Comparison of ENCODE assay signal across 8 mouse cellular contexts in genomic region chr17:34589206-34589605, GRCm38 (mm10). TPM values are rescaled to one million over a fixed set of nuclear protein-coding genes. Genes with fewer than 3 reads are reported as not detected.
DNase-seq lines count a peak whose midpoint lies in the region; ATAC-seq and TF ChIP-seq lines count a peak whose summit lies in the region.

No protein-coding gene starts in this region.

- H3K9ac ChIP-seq in MEL (ENCODE audit: control insufficient read depth, low read depth, low read length, poor library complexity, severe bottlenecking) = peak overlapping the region; percentile 51
- peak overlapping the region; percentile 97 for H3K9ac ChIP-seq in liver, embryonic 12.5 days

- no peak for TF ChIP-seq POLR2A in MEL (IDR thresholded peaks at IDR 0.05; ENCODE audit: control insufficient read depth in 1 of 2, insufficient read depth in 1 of 2, low read depth in 1 of 2, low read length in 2 of 2, poor library complexity in 1 of 2)

- peak overlapping the region; percentile 64; the same call in 1 of the 2 replicates for H3K27ac ChIP-seq in layer of hippocampus, adult 2 months
- peak overlapping the region; percentile 37 for H3K27ac ChIP-seq in MEL (ENCODE audit: control insufficient read depth, low read depth, low read length)
- H3K27ac ChIP-seq in liver, embryonic 12.5 days = peak overlapping the region; percentile 89

- TF ChIP-seq EP300 in MEL (IDR thresholded peaks at IDR 0.05; ENCODE audit: low read depth in 1 of 2, low read length in 2 of 2) = no peak

- no peak for ATAC-seq in liver, embryonic 12.5 days

- TF ChIP-seq RAD21 in MEL (IDR thresholded peaks at IDR 0.05; ENCODE audit: low read depth, low read length) = no peak

- DNase-seq in cerebellum, adult 9-11 months = peak; percentile 32
- no peak for DNase-seq in cerebellum, postnatal 4 days (ENCODE audit: low spot score in 2 of 2)
- no peak for DNase-seq in layer of hippocampus, adult 2 months (ENCODE audit: low spot score in 2 of 2)
- no peak for DNase-seq in layer of hippocampus, adult 9-11 months
- DNase-seq in MEL (ENCODE audit: low read depth, low spot score) = no peak
- DNase-seq in c-Kit-positive CD71-positive TER-119-positive erythroid progenitor cells, embryonic 14.5 days (ENCODE audit: low spot score) = no peak
- no peak for DNase-seq in adrenal gland, adult 18-20 months (ENCODE audit: low spot score in 2 of 2)

- WGBS in liver, embryonic 12.5 days (ENCODE audit: insufficient replicate concordance) = 19% methylated on average over 7 of the region's 7 CpGs

- H3K4me1 ChIP-seq in MEL (ENCODE audit: control insufficient read depth in 1 of 2, insufficient read depth in 2 of 2, low read length in 2 of 2) = peaks cover 11 to 40% of the 10 kb centered on the region in 2 experiments
- peaks cover 74% of the 10 kb centered on the region for H3K4me1 ChIP-seq in liver, embryonic 12.5 days

- peak overlapping the region; percentile 99 for H3K4me2 ChIP-seq in liver, embryonic 12.5 days

- H3K79me2 ChIP-seq in MEL (ENCODE audit: control insufficient read depth, insufficient read depth, low read length, poor library complexity) = peaks cover 16% of the 10 kb centered on the region

- H3K4me3 ChIP-seq in layer of hippocampus, adult 2 months = no peak overlapping the region
- peak overlapping the region; percentile 12 to 25 for H3K4me3 ChIP-seq in MEL (ENCODE audit: control insufficient read depth in 1 of 2, insufficient read depth in 1 of 2, low read depth in 2 of 2, low read length in 2 of 2)
- H3K4me3 ChIP-seq in liver, embryonic 12.5 days = peak overlapping the region; percentile 92

- no peaks in the 10 kb centered on the region for H3K27me3 ChIP-seq in MEL (ENCODE audit: control insufficient read depth in 1 of 2, insufficient read depth in 2 of 2, low read length in 2 of 2)
- peaks cover 7% of the 10 kb centered on the region for H3K27me3 ChIP-seq in liver, embryonic 12.5 days (replicated peaks)

- H3K9me3 ChIP-seq in MEL (replicated peaks; ENCODE audit: insufficient read depth, low read length) = no peaks in the 10 kb centered on the region
- no peaks in the 10 kb centered on the region for H3K9me3 ChIP-seq in liver, embryonic 12.5 days (replicated peaks)

- no peak for TF ChIP-seq CTCF in layer of hippocampus, adult 2 months (conservative IDR thresholded peaks at IDR 0.05)
- no peak for TF ChIP-seq CTCF in MEL (IDR thresholded peaks at IDR 0.05 in 2 of 3, conservative IDR thresholded peaks at IDR 0.05 in 1 of 3; ENCODE audit: control insufficient read depth in 1 of 3, insufficient read depth in 1 of 3, low read depth in 2 of 3, low read length in 3 of 3, poor library complexity in 1 of 3, severe bottlenecking in 1 of 3)

- H3K36me3 ChIP-seq in MEL (ENCODE audit: control insufficient read depth in 1 of 2, insufficient read depth in 2 of 2, low read length in 2 of 2) = peaks cover 0 to 27% of the 10 kb centered on the region in 2 experiments; a peak in 2 of 4 replicates
- peaks cover 7% of the 10 kb centered on the region for H3K36me3 ChIP-seq in liver, embryonic 12.5 days

TF ChIP-seq in MEL, 35 proteins besides CTCF, POLR2A, EP300 and RAD21:
- TF ChIP-seq ETS1 (IDR thresholded peaks at IDR 0.05; ENCODE audit: low read depth, low read length) = no peak
- TF ChIP-seq E2F4 (IDR thresholded peaks at IDR 0.05; ENCODE audit: borderline replicate concordance, low read depth, low read length) = no peak
- TF ChIP-seq ZC3H11A (IDR thresholded peaks at IDR 0.05; ENCODE audit: low read depth, low read length) = no peak
- no peak for TF ChIP-seq JUND (IDR thresholded peaks at IDR 0.05; ENCODE audit: low read depth, low read length)
- TF ChIP-seq MEF2A (IDR thresholded peaks at IDR 0.05; ENCODE audit: extremely low read depth, insufficient replicate concordance, low read depth, low read length, poor library complexity, severe bottlenecking) = no peak
- no peak for TF ChIP-seq USF2 (IDR thresholded peaks at IDR 0.05; ENCODE audit: borderline replicate concordance in 1 of 2, insufficient read depth in 1 of 2, low read depth in 1 of 2, low read length in 2 of 2)
- TF ChIP-seq TAL1 (IDR thresholded peaks at IDR 0.05; ENCODE audit: low read length) = no peak
- no peak for TF ChIP-seq GATA1 (IDR thresholded peaks at IDR 0.05; ENCODE audit: low read depth, low read length)
- TF ChIP-seq SMC3 (IDR thresholded peaks at IDR 0.05; ENCODE audit: low read depth, low read length) = no peak
- TF ChIP-seq SIN3A (IDR thresholded peaks at IDR 0.05; ENCODE audit: low read length) = no peak
- no peak for TF ChIP-seq MYB (IDR thresholded peaks at IDR 0.05; ENCODE audit: low read depth, low read length)
- TF ChIP-seq ZNF384 (IDR thresholded peaks at IDR 0.05; ENCODE audit: low read depth, low read length) = no peak
- no peak for TF ChIP-seq CHD2 (IDR thresholded peaks at IDR 0.05; ENCODE audit: low read length)

RNA-seq across cellular contexts. Expression of gene Gpsm3, which starts 0.4 kb away (rescaled TPM):
- total RNA-seq in layer of hippocampus, adult 2 months (2021) = 1 to 10 TPM; 2.4 to 2.5 TPM
- 10.6 and 12.0 TPM in 2 replicates for total RNA-seq in MEL (2012; rRNA removed)
- 10 to 100 TPM in 1 of 2 experiments, not detected in 1; 37.8 TPM for polyA plus RNA-seq in MEL (2012; ENCODE audit: insufficient read depth in 1 of 2, insufficient read length in 2 of 2, low read depth in 1 of 2, low replicate concordance in 2 of 2, missing spikeins in 1 of 2)
- polyA plus RNA-seq in liver, embryonic 12.5 days (2016; fragmentation: Nextera tagmentation; extraction: Ambion mirVana) = 10.7 and 11.0 TPM in 2 replicates
- total RNA-seq in adrenal gland, adult 18-20 months (2021) = 1 to 10 TPM; 4.8 to 7.3 TPM

RNA-seq across cellular contexts. Expression of gene Pbx2, which starts 1.9 kb away (rescaled TPM):
- 10 to 100 TPM; 66.9 to 69.5 TPM for total RNA-seq in layer of hippocampus, adult 2 months (2021)
- total RNA-seq in MEL (2012; rRNA removed) = 40.3 and 42.4 TPM in 2 replicates
- 10 to 100 TPM in 1 of 2 experiments, not detected in 1; 76.7 TPM for polyA plus RNA-seq in MEL (2012; ENCODE audit: insufficient read depth in 1 of 2, insufficient read length in 2 of 2, low read depth in 1 of 2, low replicate concordance in 2 of 2, missing spikeins in 1 of 2)
- 6.9 and 8.3 TPM in 2 replicates for polyA plus RNA-seq in liver, embryonic 12.5 days (2016; fragmentation: Nextera tagmentation; extraction: Ambion mirVana)
- 10 to 100 TPM; 32.4 to 40.9 TPM for total RNA-seq in adrenal gland, adult 18-20 months (2021)

RNA-seq across cellular contexts. Expression of gene Ager, which starts 8.5 kb away (rescaled TPM):
- total RNA-seq in layer of hippocampus, adult 2 months (2021) = under 1 TPM; 0.79 to 0.83 TPM
- total RNA-seq in MEL (2012; rRNA removed) = 0.27 and 0.62 TPM in 2 replicates
- 1 to 10 TPM in 1 of 2 experiments, not detected in 1; 3.7 TPM for polyA plus RNA-seq in MEL (2012; ENCODE audit: insufficient read depth in 1 of 2, insufficient read length in 2 of 2, low read depth in 1 of 2, low replicate concordance in 2 of 2, missing spikeins in 1 of 2)
- 1.3 and 1.5 TPM in 2 replicates for polyA plus RNA-seq in liver, embryonic 12.5 days (2016; fragmentation: Nextera tagmentation; extraction: Ambion mirVana)
- total RNA-seq in adrenal gland, adult 18-20 months (2021) = under 1 TPM; 0.73 to 0.86 TPM

RNA-seq across cellular contexts. Expression of gene Rnf5, which starts 14.3 kb away (rescaled TPM):
- total RNA-seq in layer of hippocampus, adult 2 months (2021) = 10 to 100 TPM; 72.1 to 80.3 TPM
- 23.5 and 24.8 TPM in 2 replicates for total RNA-seq in MEL (2012; rRNA removed)
- polyA plus RNA-seq in MEL (2012; ENCODE audit: insufficient read depth in 1 of 2, insufficient read length in 2 of 2, low read depth in 1 of 2, low replicate concordance in 2 of 2, missing spikeins in 1 of 2) = 10 to 100 TPM in 1 of 2 experiments, not detected in 1; 85.1 TPM
- 94.8 and 101 TPM in 2 replicates for polyA plus RNA-seq in liver, embryonic 12.5 days (2016; fragmentation: Nextera tagmentation; extraction: Ambion mirVana)
- total RNA-seq in adrenal gland, adult 18-20 months (2021) = 10 to 100 TPM; 71.8 to 86.7 TPM

RNA-seq across cellular contexts. Expression of gene Agpat1, which starts 14.9 kb away (rescaled TPM):
- total RNA-seq in layer of hippocampus, adult 2 months (2021) = 100 to 1,000 TPM; 153 to 160 TPM
- total RNA-seq in MEL (2012; rRNA removed) = 81.5 and 85.2 TPM in 2 replicates
- polyA plus RNA-seq in MEL (2012; ENCODE audit: insufficient read depth in 1 of 2, insufficient read length in 2 of 2, low read depth in 1 of 2, low replicate concordance in 2 of 2, missing spikeins in 1 of 2) = 100 to 1,000 TPM in 1 of 2 experiments, not detected in 1; 153 TPM
- polyA plus RNA-seq in liver, embryonic 12.5 days (2016; fragmentation: Nextera tagmentation; extraction: Ambion mirVana) = 31.2 and 31.7 TPM in 2 replicates
- 100 to 1,000 TPM; 106 to 112 TPM for total RNA-seq in adrenal gland, adult 18-20 months (2021)

Comparison
In these comparisons a context has a peak if more than half of its experiments do, and no peak if none do; other contexts are left out.
1. H3K27ac ChIP-seq: peak in every context shown above with its lines; median percentile 89 in liver, embryonic 12.5 days; 64 in layer of hippocampus, adult 2 months; 37 in MEL.